Mouse (Mus musculus) thymus, postnatal 36 days (tissue): Measurements from ENCODE around the gene Cdh6.

Source experiments
- DNase-seq, 2 experiments: peaks; one replicate each; pipeline ENCODE4 v3.0.0; 2022; ENCODE audit warnings: mixed read lengths in 2 of 2

The Cdh6 gene

DNA sequence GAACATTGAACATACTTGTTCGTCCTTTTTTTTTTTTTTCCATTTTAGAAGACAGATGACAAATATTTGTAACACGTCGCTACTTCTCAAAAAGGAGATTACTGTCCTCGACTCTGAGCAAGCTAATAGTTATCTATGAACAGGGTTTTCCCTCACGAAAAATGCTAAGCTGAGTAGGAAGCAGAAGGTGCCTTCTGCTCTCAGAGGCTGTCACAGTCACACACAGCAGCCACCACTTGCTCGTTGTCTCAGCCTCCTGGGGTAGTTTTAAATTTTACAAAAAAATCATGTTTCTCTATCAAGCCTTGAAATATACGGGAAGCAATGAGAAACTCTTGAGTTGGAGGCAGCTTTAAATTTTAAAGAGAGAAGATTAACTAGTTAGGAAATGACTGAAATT is 125.6 kb downstream of the Cdh6 start:
- DNase-seq = no peak

DNA sequence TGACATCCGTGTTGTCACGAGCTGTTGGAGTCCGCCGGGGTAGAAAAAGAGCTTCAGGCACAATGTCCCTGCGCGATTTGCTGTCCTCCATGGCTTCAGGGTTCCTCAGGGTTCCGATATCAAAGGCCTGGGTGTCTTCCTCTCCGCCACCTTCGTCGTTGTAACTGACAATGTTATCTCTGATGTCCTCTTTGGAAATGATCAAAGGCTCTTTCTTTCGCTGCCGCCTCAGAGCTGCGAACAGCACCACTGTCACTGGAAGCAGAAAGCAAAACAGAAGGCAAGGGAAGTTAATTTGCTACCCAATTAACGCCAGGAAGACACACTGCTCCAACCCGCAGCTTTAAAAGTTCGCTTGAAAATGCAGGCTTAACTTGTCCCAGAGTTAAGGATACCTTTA is 139.0 kb downstream of the Cdh6 start:
- DNase-seq = no peak

DNA sequence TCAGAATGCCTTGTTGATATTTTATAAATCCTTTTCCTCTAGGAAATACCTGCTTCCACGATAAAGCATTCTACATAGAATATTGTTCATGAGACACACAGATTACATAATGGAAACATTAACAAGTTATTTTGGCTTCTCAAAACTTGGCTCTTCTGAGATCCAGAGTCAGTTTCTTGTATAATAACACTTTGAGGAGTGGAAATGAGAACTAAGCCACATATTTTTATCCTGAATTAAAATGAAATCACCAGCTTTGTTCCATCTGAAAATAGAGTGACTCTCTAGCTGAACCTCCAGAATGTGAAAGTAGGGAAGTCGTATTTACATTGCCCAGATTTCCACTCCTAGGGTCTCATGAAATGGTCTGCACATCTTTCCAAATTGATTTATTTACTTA is 142.8 kb downstream of the Cdh6 start:
- DNase-seq = no peak

DNA sequence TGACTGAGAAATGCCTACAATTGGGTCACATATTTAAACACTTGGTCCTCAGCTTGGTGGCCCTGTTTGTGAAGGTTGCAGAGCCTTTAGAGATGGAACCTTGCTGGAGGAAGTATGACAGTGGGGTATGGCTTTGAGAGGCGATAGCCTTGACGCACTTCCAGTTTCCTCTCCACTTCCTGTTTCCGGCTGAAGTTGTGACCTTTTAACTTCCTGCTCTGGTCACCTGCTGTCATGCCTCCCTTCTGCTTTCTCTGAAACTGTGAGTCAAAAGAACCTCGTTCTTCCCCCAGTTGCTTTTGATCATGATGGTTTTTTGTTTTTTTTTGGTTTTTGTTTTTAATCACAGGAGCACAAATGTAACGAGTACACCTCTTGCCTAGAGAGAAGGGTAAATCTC is 146.0 kb downstream of the Cdh6 start:
- no peak for DNase-seq

DNA sequence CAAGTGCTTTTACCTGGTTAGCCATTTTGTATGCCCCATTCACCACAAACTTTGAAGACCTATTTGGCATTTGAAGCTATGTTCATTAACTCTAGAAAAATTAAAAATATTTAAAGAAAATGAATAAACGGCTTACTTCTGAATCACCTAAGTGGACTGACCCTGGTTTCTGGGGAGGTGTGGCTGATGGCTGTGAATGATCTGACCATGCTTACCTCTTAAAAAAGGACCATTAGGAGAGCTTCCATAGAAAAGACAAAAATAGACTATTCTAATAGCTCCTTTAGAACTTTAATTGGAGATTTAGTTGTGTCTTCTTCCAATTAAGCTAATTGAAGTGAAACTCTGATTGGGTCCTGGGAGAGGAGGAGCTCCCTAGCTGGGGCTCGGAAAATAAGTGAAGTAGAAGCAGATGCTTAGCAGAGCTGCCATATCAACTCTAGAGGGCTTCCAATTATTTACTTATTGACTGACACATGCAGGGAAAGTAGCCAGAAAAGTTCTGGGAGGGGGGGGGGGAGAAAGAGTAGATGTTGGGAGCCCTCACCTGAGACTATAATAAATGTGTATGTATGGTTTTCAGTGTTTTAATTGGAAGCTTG is 156.6 kb downstream of the Cdh6 start:
- DNase-seq = no peak

DNA sequence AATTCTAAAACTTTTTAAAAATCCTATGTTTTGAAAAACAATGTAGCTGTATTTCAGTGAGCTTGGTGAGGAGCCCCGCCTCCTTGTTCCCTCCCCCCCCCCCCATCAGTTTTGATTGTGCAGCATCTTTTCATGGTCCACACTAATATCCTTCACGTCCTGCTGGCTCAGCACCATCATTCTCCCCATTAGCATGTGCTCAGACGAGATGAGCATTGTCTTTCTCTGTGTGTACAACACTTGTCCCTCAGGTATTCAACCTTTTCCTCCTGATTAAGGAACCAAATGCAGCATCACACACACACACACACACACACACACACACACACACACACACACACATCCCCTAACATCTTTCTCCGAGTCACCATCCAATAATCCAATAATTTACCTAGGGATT is 164.7 kb downstream of the Cdh6 start:
- DNase-seq = no peak

DNA sequence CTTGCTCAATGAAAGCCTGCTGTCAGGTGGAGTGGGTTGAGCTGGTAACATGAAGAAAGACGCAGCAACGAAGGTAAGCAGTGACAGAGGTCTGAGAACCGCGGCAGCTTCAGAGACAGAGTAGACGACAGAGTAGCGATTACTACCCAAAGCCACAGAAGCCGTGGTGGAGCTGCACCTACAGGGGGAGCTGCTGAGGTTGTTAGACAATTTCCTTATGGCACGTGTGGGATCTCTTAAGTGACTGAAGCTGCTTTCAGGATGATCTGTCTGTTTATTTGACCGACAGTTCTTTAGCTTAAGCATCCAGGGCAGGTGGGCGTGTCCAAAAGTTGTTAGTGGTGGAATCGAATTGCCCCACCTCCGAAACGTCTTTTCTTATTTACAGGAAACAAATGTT is 167.5 kb downstream of the Cdh6 start:
- DNase-seq = no peak

DNA sequence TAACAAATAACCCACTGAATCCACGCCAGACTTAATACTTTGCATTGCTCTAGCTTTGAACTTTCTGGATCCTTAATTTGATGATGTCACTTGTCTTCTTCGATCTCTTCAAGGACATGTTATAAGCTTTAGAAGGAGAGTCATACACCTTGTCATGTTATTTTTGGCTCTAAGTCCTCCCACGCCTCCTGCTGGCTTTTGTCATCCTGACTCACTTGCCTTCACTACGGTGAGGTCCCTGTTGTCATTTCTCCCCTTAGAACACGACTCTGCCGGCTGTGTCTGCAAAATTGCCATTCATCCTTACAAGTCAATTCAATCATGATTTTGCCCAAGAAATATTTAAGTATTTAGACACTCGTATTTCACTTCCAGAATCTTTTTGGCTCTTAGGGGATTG is 171.9 kb downstream of the Cdh6 start:
- no peak for DNase-seq

DNA sequence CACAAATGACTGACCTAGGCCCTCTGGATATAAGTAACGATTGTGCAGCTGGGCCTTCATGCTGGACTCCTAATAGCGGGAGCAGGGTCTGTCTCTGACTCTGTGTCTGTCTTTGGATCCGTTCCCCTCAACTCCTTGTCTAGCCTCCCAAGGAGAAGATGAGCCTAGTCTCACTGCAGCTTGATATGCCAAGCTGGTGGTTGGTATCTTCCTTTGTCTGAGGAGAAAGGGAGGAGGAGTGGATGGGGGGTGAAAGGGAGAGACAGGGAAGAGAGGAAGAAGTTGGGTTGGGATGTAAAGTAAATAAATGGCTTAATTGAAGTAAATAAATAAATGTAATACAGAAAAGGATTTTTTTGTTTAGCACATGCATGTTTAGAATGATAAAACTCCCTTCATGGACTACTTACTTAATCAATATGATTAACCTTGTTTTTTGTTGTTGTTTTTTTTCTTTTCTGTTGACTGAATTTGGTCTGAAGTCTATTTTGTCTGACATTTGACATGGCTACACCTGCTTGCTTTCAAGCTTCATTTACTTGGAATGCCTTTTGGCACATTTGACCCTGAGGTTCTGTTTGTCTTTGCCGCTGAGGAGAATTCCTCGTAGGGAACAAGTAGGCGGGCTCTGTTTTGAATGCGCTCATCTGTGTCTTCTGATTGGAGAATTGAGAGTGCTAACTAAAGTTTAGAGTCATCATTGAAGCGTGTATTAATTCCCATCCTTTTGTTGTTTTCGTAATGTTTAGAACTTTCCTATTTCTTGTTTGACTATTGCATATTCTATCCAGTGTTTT is 178.7 kb downstream of the Cdh6 start:
- no peak for DNase-seq
